Mouse (Mus musculus) skeletal muscle tissue, adult 2 months (tissue): ENCODE measurements around the gene Hist1h3d.
A peak's percentile ranks its signal among the peaks of the same experiment; 100 is the strongest.
"Not testable (repeated sequence)": the region's sequence is repeated elsewhere in the genome, so short reads cannot be mapped to it uniquely, and the experiment has no call there.

Experiments
- DNase-seq: peaks from one replicate; pipeline ENCODE4 v3.0.0-alpha.2; 2012; ENCODE audit warnings: low read depth, low spot score

Hist1h3d gene

GRCm38 (mm10) chr13:23564482-23564881, 11.1 kb upstream of the Hist1h3d start:
- DNase-seq = no peak

- DNase-seq = not testable (repeated sequence)
These were observed 5.1 kb upstream of the Hist1h3d start for GRCm38 (mm10) chr13:23570261-23571021.

GRCm38 (mm10) chr13:23571022-23571503, 4.5 kb upstream of the Hist1h3d start, which contains the start of the genes Hist1h2ae and Hist1h2bg:
TSS of gene Hist1h2ae (minus strand) at chr13:23571220.
TSS of gene Hist1h2bg (plus strand) at chr13:23571396.
- peak; percentile 92 for DNase-seq

GRCm38 (mm10) chr13:23571504-23572217, 3.9 kb upstream of the Hist1h3d start:
- DNase-seq = not testable (repeated sequence)

- DNase-seq = no peak
These were observed 3.1 kb upstream of the Hist1h3d start for GRCm38 (mm10) chr13:23572218-23573033.

- DNase-seq = not testable (repeated sequence)
These were observed 2.3 kb upstream of the Hist1h3d start for GRCm38 (mm10) chr13:23573034-23573897.

GRCm38 (mm10) chr13:23573898-23574524, 1.6 kb upstream of the Hist1h3d start, which contains the start of the genes Hist1h2bf and Hist1h2ad:
TSS of gene Hist1h2bf (minus strand) at chr13:23574196.
TSS of gene Hist1h2ad (plus strand) at chr13:23574381.
- DNase-seq = peak; percentile 91

- DNase-seq = not testable (repeated sequence)
These were observed 905 bp upstream of the Hist1h3d start for GRCm38 (mm10) chr13:23574546-23575170.

GRCm38 (mm10) chr13:23575864-23576313, 326 bp downstream of the Hist1h3d start:
- not testable (repeated sequence) for DNase-seq

GRCm38 (mm10) chr13:23576351-23576881, 853 bp downstream of the Hist1h3d start:
- no peak for DNase-seq

GRCm38 (mm10) chr13:23576906-23577639, 1.5 kb downstream of the Hist1h3d start:
- no peak for DNase-seq

- no peak for DNase-seq
These were observed 2.3 kb downstream of the Hist1h3d start for GRCm38 (mm10) chr13:23577835-23578234.

- DNase-seq = peak; percentile 96
These were observed 6.0 kb downstream of the Hist1h3d start, which contains the start of gene Hist1h4d for GRCm38 (mm10) chr13:23581408-23582218. TSS of gene Hist1h4d (plus strand) at chr13:23581598.

GRCm38 (mm10) chr13:23582219-23583056, 6.9 kb downstream of the Hist1h3d start:
- no peak for DNase-seq

GRCm38 (mm10) chr13:23583387-23584068, 8.0 kb downstream of the Hist1h3d start:
- DNase-seq = no peak

GRCm38 (mm10) chr13:23584331-23584730, 8.8 kb downstream of the Hist1h3d start:
- no peak for DNase-seq
